Mouse (Mus musculus): ENCODE measurements around the gene Rbm6. TPM values are rescaled to one million over a fixed set of nuclear protein-coding genes. Genes with fewer than 3 reads are reported as not detected.

Rbm6 gene
- polyA plus RNA-seq, 1 experiment from 2014 or later = 35.6 TPM

- peak; percentile 100 for ATAC-seq
- WGBS = under 1% methylated on average over 60 of the region's 60 CpGs
- Histone ChIP-seq H3K27me3 (replicated peaks; ENCODE audit: insufficient read depth, low read length) (no peaks in the 10 kb centered on the region), H3K9ac (replicated peaks; ENCODE audit: low read depth) (peak within 1 kb of the TSS; percentile 100), H3K27ac (ENCODE audit: low read length) (peak within 1 kb of the TSS; percentile 93), H3K36me3 (ENCODE audit: insufficient read depth, low read length) (peaks cover 17% of the 10 kb centered on the region), H3K4me2 (replicated peaks; ENCODE audit: low read depth, low read length) (peak within 1 kb of the TSS; percentile 51), H3K4me3 (ENCODE audit: low read depth, low read length) (peak within 1 kb of the TSS; percentile 98), H3K4me1 (ENCODE audit: insufficient read depth, low read depth, low read length) (peaks cover 4% of the 10 kb centered on the region; the same call in 1 of the 2 replicates), H3K9me3 (ENCODE audit: low read length) (no peaks in the 10 kb centered on the region)
- DNase-seq (ENCODE audit: low spot score) = peak; percentile 99
- TF ChIP-seq EP300 (IDR thresholded peaks at IDR 0.05) (peak; percentile 59), CTCF (IDR thresholded peaks at IDR 0.05) (no peak)
These were observed 102.4 kb downstream of the Rbm6 start, which contains the start of gene Rbm5 for GRCm38 (mm10) chr9:107770374-107771290. Gene Rbm5, minus strand, starts transcription at chr9:107770996.

GRCm38 (mm10) chr9:107770037-107770373 is 103.0 kb downstream of the Rbm6 start:
- WGBS = 1% methylated on average over 9 of the region's 9 CpGs
- H3K4me1 ChIP-seq (ENCODE audit: insufficient read depth, low read depth, low read length) = peaks cover 4% of the 10 kb centered on the region; the same call in 1 of the 2 replicates
- H3K27me3 ChIP-seq (replicated peaks; ENCODE audit: insufficient read depth, low read length) = no peaks in the 10 kb centered on the region
- peak overlapping the region; percentile 93 for H3K27ac ChIP-seq (ENCODE audit: low read length)
- peak overlapping the region; percentile 51 for H3K4me2 ChIP-seq (replicated peaks; ENCODE audit: low read depth, low read length)
- H3K9me3 ChIP-seq (ENCODE audit: low read length) = no peaks in the 10 kb centered on the region
- H3K36me3 ChIP-seq (ENCODE audit: insufficient read depth, low read length) = peaks cover 21% of the 10 kb centered on the region
- H3K4me3 ChIP-seq (ENCODE audit: low read depth, low read length) = peak overlapping the region; percentile 98
- no peak for ATAC-seq
- no peak for TF ChIP-seq CTCF (IDR thresholded peaks at IDR 0.05)
- no peak for TF ChIP-seq EP300 (IDR thresholded peaks at IDR 0.05)
- DNase-seq (ENCODE audit: low spot score) = peak; percentile 11
- peak overlapping the region; percentile 100 for H3K9ac ChIP-seq (replicated peaks; ENCODE audit: low read depth)

DNA sequence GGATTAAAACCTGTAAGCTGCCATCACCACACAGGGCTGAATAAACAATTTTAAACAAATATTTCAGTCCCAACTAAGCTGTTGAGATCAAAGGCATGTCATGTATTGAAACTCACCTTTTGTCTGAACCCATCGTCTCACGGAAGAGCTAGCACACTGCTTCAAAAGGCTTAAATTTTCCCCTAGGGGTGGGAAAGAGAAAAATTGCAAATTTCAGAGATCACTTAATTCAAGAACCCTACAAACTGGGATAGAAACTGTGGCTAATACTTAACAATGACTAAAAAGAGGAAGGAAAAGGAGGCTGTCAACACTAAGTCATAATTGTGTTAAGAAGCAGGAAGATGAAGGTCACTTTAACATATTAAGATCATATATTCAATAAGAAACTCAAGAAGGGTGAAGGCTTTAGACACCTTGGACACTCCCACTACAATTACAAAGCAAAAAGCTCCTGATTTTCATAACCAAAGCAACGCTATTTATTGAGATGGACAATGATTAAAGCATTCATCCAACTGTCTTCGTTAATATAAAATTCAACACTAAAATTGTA is 103.5 kb downstream of the Rbm6 start:
- Histone ChIP-seq H3K4me1 (ENCODE audit: insufficient read depth, low read depth, low read length) (peaks cover 4% of the 10 kb centered on the region; the same call in 1 of the 2 replicates), H3K9me3 (ENCODE audit: low read length) (no peaks in the 10 kb centered on the region), H3K4me2 (replicated peaks; ENCODE audit: low read depth, low read length) (peak overlapping the region; percentile 51), H3K27me3 (replicated peaks; ENCODE audit: insufficient read depth, low read length) (no peaks in the 10 kb centered on the region), H3K4me3 (ENCODE audit: low read depth, low read length) (peak overlapping the region; percentile 98), H3K27ac (ENCODE audit: low read length) (no peak overlapping the region), H3K36me3 (ENCODE audit: insufficient read depth, low read length) (peaks cover 23% of the 10 kb centered on the region), H3K9ac (replicated peaks; ENCODE audit: low read depth) (peak overlapping the region; percentile 100)
- WGBS = 16% methylated on average over 4 of the region's 4 CpGs
- ATAC-seq (no peak), DNase-seq (ENCODE audit: low spot score) (peak; percentile 30)
- TF ChIP-seq EP300 (IDR thresholded peaks at IDR 0.05) (no peak), CTCF (IDR thresholded peaks at IDR 0.05) (0 out of 2 replicates have a peak, but pooled peaks have one; percentile 18)

- 78% methylated on average over 5 of the region's 5 CpGs for WGBS
- TF ChIP-seq CTCF (IDR thresholded peaks at IDR 0.05) = no peak
- TF ChIP-seq EP300 (IDR thresholded peaks at IDR 0.05) = no peak
- Histone ChIP-seq H3K9me3 (ENCODE audit: low read length) (no peaks in the 10 kb centered on the region), H3K4me1 (ENCODE audit: insufficient read depth, low read depth, low read length) (peaks cover 4% of the 10 kb centered on the region; the same call in 1 of the 2 replicates), H3K9ac (replicated peaks; ENCODE audit: low read depth) (0 out of 2 replicates have a peak overlapping the region, but pooled peaks have one; percentile 100), H3K36me3 (ENCODE audit: insufficient read depth, low read length) (peaks cover 26% of the 10 kb centered on the region), H3K27ac (ENCODE audit: low read length) (no peak overlapping the region), H3K4me3 (ENCODE audit: low read depth, low read length) (no peak overlapping the region), H3K27me3 (replicated peaks; ENCODE audit: insufficient read depth, low read length) (no peaks in the 10 kb centered on the region), H3K4me2 (replicated peaks; ENCODE audit: low read depth, low read length) (peak overlapping the region; percentile 51; the same call in 1 of the 2 replicates)
- ATAC-seq (no peak), DNase-seq (ENCODE audit: low spot score) (peak; percentile 18)
These were observed 104.2 kb downstream of the Rbm6 start for GRCm38 (mm10) chr9:107768851-107769250.

DNA sequence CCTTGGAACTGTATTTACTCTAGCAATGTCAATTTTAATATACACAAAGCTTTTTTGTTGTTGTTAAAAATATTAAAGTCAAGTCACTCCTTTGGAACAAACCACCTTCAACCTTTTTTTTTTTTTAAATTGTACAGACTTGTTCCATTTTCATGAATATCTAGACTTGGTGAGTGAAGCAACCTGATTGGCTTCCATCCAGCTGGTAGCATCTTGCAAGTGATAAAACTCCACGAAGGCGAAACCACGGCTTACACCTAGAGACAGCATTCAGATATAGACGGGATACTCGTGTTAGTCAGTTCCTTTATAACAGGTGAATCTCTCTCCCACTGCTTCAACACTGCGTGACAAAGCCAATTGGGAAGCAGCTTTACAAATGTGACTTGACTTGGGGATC is 113.4 kb downstream of the Rbm6 start:
- Histone ChIP-seq H3K27me3 (replicated peaks; ENCODE audit: insufficient read depth, low read length) (no peaks in the 10 kb centered on the region), H3K9ac (replicated peaks; ENCODE audit: low read depth) (no peak overlapping the region), H3K4me1 (ENCODE audit: insufficient read depth, low read depth, low read length) (no peaks in the 10 kb centered on the region), H3K4me2 (replicated peaks; ENCODE audit: low read depth, low read length) (no peak overlapping the region), H3K27ac (ENCODE audit: low read length) (no peak overlapping the region), H3K4me3 (ENCODE audit: low read depth, low read length) (no peak overlapping the region), H3K9me3 (ENCODE audit: low read length) (no peaks in the 10 kb centered on the region), H3K36me3 (ENCODE audit: insufficient read depth, low read length) (peaks cover 33% of the 10 kb centered on the region)
- no peak for DNase-seq (ENCODE audit: low spot score)
- no peak for ATAC-seq
- no peak for TF ChIP-seq EP300 (IDR thresholded peaks at IDR 0.05)
- TF ChIP-seq CTCF (IDR thresholded peaks at IDR 0.05) = no peak
- 89% methylated on average over 6 of the region's 6 CpGs for WGBS

- ATAC-seq (no peak), DNase-seq (ENCODE audit: low spot score) (no peak)
- Histone ChIP-seq H3K4me2 (replicated peaks; ENCODE audit: low read depth, low read length) (no peak overlapping the region), H3K4me3 (ENCODE audit: low read depth, low read length) (no peak overlapping the region), H3K9me3 (ENCODE audit: low read length) (no peaks in the 10 kb centered on the region), H3K9ac (replicated peaks; ENCODE audit: low read depth) (no peak overlapping the region), H3K27ac (ENCODE audit: low read length) (no peak overlapping the region), H3K27me3 (replicated peaks; ENCODE audit: insufficient read depth, low read length) (no peaks in the 10 kb centered on the region), H3K4me1 (ENCODE audit: insufficient read depth, low read depth, low read length) (no peaks in the 10 kb centered on the region), H3K36me3 (ENCODE audit: insufficient read depth, low read length) (peaks cover 79% of the 10 kb centered on the region)
- TF ChIP-seq CTCF (IDR thresholded peaks at IDR 0.05) (no peak), EP300 (IDR thresholded peaks at IDR 0.05) (no peak)
- 84% methylated on average over 5 of the region's 5 CpGs for WGBS
These were observed 122.7 kb downstream of the Rbm6 start for GRCm38 (mm10) chr9:107750378-107750777.
